Mouse (Mus musculus) E14TG2a.4 (cell line): ENCODE measurements around the gene Rptor.

Experiments used
- CTCF ChIP-seq: conservative IDR thresholded peaks from 2 replicates; pipeline ENCODE4 v1.5.1; 2014; ENCODE audit warnings: low read length
- NANOG ChIP-seq: IDR thresholded peaks from 2 replicates; pipeline ENCODE4 v1.6.1; 2014; ENCODE audit warnings: borderline replicate concordance, low read length, mixed read lengths

GRCm38 (mm10) chr11:119855999-119856398, 253.3 kb downstream of the Rptor start:
- TF ChIP-seq CTCF: no peak
- TF ChIP-seq NANOG: no peak
